Mouse (Mus musculus): ENCODE results near the gene N4bp2.

Gene N4bp2

GRCm38 (mm10) chr5:65861154-65861944, 98.0 kb downstream of the N4bp2 start, which contains the start of gene Rhoh:
TSS of gene Rhoh (plus strand) at chr5:65861213.
- DNase-seq (ENCODE audit: extremely low read depth, low read depth, low spot score): no peak

GRCm38 (mm10) chr5:65862217-65862927, 99.1 kb downstream of the N4bp2 start:
- DNase-seq (ENCODE audit: extremely low read depth, low read depth, low spot score): no peak

- DNase-seq (ENCODE audit: extremely low read depth, low read depth, low spot score): no peak
These were observed 100.0 kb downstream of the N4bp2 start for GRCm38 (mm10) chr5:65863349-65863749.

GRCm38 (mm10) chr5:65864486-65864885, 101.2 kb downstream of the N4bp2 start:
- no peak for DNase-seq (ENCODE audit: extremely low read depth, low read depth, low spot score)

GRCm38 (mm10) chr5:65864946-65865345, 101.6 kb downstream of the N4bp2 start:
- DNase-seq (ENCODE audit: extremely low read depth, low read depth, low spot score): no peak

GRCm38 (mm10) chr5:65866591-65866990, 103.3 kb downstream of the N4bp2 start:
- DNase-seq (ENCODE audit: extremely low read depth, low read depth, low spot score): no peak

- no peak for DNase-seq (ENCODE audit: extremely low read depth, low read depth, low spot score)
These were observed 104.2 kb downstream of the N4bp2 start for GRCm38 (mm10) chr5:65867380-65868116.

GRCm38 (mm10) chr5:65868419-65868818, 105.1 kb downstream of the N4bp2 start:
- no peak for DNase-seq (ENCODE audit: extremely low read depth, low read depth, low spot score)

GRCm38 (mm10) chr5:65869660-65870059, 106.3 kb downstream of the N4bp2 start:
- no peak for DNase-seq (ENCODE audit: extremely low read depth, low read depth, low spot score)

- no peak for DNase-seq (ENCODE audit: extremely low read depth, low read depth, low spot score)
These were observed 108.1 kb downstream of the N4bp2 start for GRCm38 (mm10) chr5:65871276-65871875.

GRCm38 (mm10) chr5:65873212-65873611, 109.9 kb downstream of the N4bp2 start:
- no peak for DNase-seq (ENCODE audit: extremely low read depth, low read depth, low spot score)

GRCm38 (mm10) chr5:65875269-65875668, 111.9 kb downstream of the N4bp2 start:
- DNase-seq (ENCODE audit: extremely low read depth, low read depth, low spot score): no peak

GRCm38 (mm10) chr5:65878367-65878766, 115.0 kb downstream of the N4bp2 start:
- no peak for DNase-seq (ENCODE audit: extremely low read depth, low read depth, low spot score)

Measured in fat pad, adult 2 months (tissue).